ENCODE assay signal across 8 mouse cellular contexts in the genomic region with DNA sequence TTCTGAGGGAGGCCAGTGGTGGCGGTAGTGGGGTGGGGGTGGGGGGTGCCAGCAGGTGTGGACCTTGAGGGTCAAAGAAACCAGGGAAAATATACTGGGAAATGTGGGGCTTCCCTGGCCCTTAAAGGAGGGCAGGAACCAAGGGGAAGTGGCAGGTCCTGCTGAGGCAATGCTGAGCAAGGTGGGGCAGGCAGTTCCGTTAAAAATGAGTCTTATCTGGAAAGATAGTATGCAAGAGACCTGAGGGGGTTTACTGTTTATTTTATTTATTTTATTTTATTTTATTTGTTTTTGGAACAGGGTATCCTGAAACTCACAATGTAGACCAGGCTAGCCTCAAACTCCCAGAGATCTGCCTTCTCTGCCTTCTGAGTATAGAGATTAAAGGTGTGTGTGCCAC. TPM values are rescaled to one million over a fixed set of nuclear protein-coding genes. Genes with fewer than 3 reads are reported as not detected.
DNase-seq lines count a peak whose midpoint lies in the region; ATAC-seq and TF ChIP-seq lines count a peak whose summit lies in the region.
"Had no signal": no experiment of that assay in that cellular context is flagged by ENCODE, and none has a peak within 500 bp of the region (broad histone marks: within the 10 kb centered on the region; RNA-seq: fewer than 3 reads in every experiment).

No protein-coding gene starts in this region.

- H3K9me3 ChIP-seq in heart, embryonic 16.5 days (replicated peaks; ENCODE audit: control insufficient read depth, low read length): no peaks in the 10 kb centered on the region
- H3K9me3 ChIP-seq in limb, embryonic 15.5 days: no peaks in the 10 kb centered on the region

- H3K79me2 ChIP-seq in liver, adult 2 months (ENCODE audit: control insufficient read depth, insufficient read depth, low read length): peaks cover 5% of the 10 kb centered on the region; the same call in 1 of the 2 replicates
- no peaks in the 10 kb centered on the region for H3K79me2 ChIP-seq in myocyte (ENCODE audit: control insufficient read depth, insufficient read depth)

- peaks cover 43% of the 10 kb centered on the region for H3K4me1 ChIP-seq in heart, embryonic 16.5 days (ENCODE audit: control insufficient read depth, insufficient read depth, low read length)
- peaks cover 23% of the 10 kb centered on the region for H3K4me1 ChIP-seq in liver, adult 2 months (ENCODE audit: control insufficient read depth, insufficient read depth, low read length)
- peaks cover 30% of the 10 kb centered on the region for H3K4me1 ChIP-seq in limb, embryonic 15.5 days

- 40% methylated on average over 2 of the region's 2 CpGs for WGBS in heart, embryonic 16.5 days
- 76% methylated on average over 2 of the region's 2 CpGs for WGBS in liver, adult 2 months
- WGBS in limb, embryonic 15.5 days: 67% methylated on average over 2 of the region's 2 CpGs

- no peak for ATAC-seq in heart, embryonic 16.5 days (replicated peaks; ENCODE audit: extremely low read depth, insufficient read depth, low FRiP score)
- no peak for ATAC-seq in limb, embryonic 15.5 days (ENCODE audit: insufficient number of reproducible peaks, low FRiP score, low TSS enrichment, low read depth)
- ATAC-seq in erythroblast, adult 5-6 weeks (replicated peaks; ENCODE audit: low FRiP score, poor library complexity, severe bottlenecking): no peak

- H3K36me3 ChIP-seq in heart, embryonic 16.5 days (ENCODE audit: control insufficient read depth, insufficient read depth): peaks cover 14% of the 10 kb centered on the region
- no peaks in the 10 kb centered on the region for H3K36me3 ChIP-seq in liver, adult 2 months (ENCODE audit: control insufficient read depth, insufficient read depth, low read length)
- peaks cover 53% of the 10 kb centered on the region for H3K36me3 ChIP-seq in limb, embryonic 15.5 days
- no peaks in the 10 kb centered on the region for H3K36me3 ChIP-seq in myocyte (ENCODE audit: control insufficient read depth, insufficient read depth)

- peak overlapping the region; percentile 99 for H3K27ac ChIP-seq in heart, embryonic 16.5 days (ENCODE audit: low read length)
- H3K27ac ChIP-seq in liver, adult 2 months (replicated peaks; ENCODE audit: insufficient read depth, low read depth, low read length): peak overlapping the region; percentile 59
- peak overlapping the region; percentile 87 for H3K27ac ChIP-seq in limb, embryonic 15.5 days

- H3K4me3 ChIP-seq in heart, embryonic 16.5 days (ENCODE audit: low read length): no peak overlapping the region
- no peak overlapping the region for H3K4me3 ChIP-seq in liver, adult 2 months (ENCODE audit: insufficient read depth, low read depth, low read length)
- no peak overlapping the region for H3K4me3 ChIP-seq in limb, embryonic 15.5 days
- no peak overlapping the region for H3K4me3 ChIP-seq in myocyte

- no peaks in the 10 kb centered on the region for H3K27me3 ChIP-seq in heart, embryonic 16.5 days (ENCODE audit: control insufficient read depth, insufficient read depth, low read length)
- no peaks in the 10 kb centered on the region for H3K27me3 ChIP-seq in liver, adult 2 months (ENCODE audit: control insufficient read depth, insufficient read depth, low read length)
- no peaks in the 10 kb centered on the region for H3K27me3 ChIP-seq in limb, embryonic 15.5 days
- H3K27me3 ChIP-seq in myocyte (ENCODE audit: control insufficient read depth, insufficient read depth, insufficient read length): no peaks in the 10 kb centered on the region

- H3K4me2 ChIP-seq in heart, embryonic 16.5 days (ENCODE audit: low read depth, low read length): peak overlapping the region; percentile 53
- no peak overlapping the region for H3K4me2 ChIP-seq in limb, embryonic 15.5 days
- peak overlapping the region; percentile 66 for H3K4me2 ChIP-seq in myocyte (ENCODE audit: low read depth)

- TF ChIP-seq CTCF in liver, adult 2 months (IDR thresholded peaks at IDR 0.05; ENCODE audit: low read depth, low read length): no peak

- no peak for TF ChIP-seq POLR2A in liver, adult 2 months (IDR thresholded peaks at IDR 0.05; ENCODE audit: extremely low read depth, insufficient read depth, low read length)
- no peak for TF ChIP-seq POLR2A in myocyte (IDR thresholded peaks at IDR 0.05; ENCODE audit: insufficient read length, low read depth)

- H3K9ac ChIP-seq in heart, embryonic 16.5 days (ENCODE audit: low read length): peak overlapping the region; percentile 68
- H3K9ac ChIP-seq in liver, adult 2 months (ENCODE audit: low read depth, low read length): peak overlapping the region; percentile 25; the same call in 1 of the 2 replicates
- H3K9ac ChIP-seq in limb, embryonic 15.5 days: no peak overlapping the region

- H3ac ChIP-seq in myocyte (ENCODE audit: control insufficient read depth, insufficient read length): no peak overlapping the region

- no peak for DNase-seq in heart, adult 18-20 months
- DNase-seq in liver, adult 2 months (ENCODE audit: extremely low read depth, low read depth, low spot score): no peak
- no peak for DNase-seq in liver
- DNase-seq: thymus, postnatal 25 days had no signal

TF ChIP-seq in myocyte, 11 proteins besides CTCF, POLR2A, EP300 and RAD21:
- no peak for TF ChIP-seq E2F4 (IDR thresholded peaks at IDR 0.05; ENCODE audit: insufficient read depth)
- no peak for TF ChIP-seq CEBPB (IDR thresholded peaks at IDR 0.05; ENCODE audit: insufficient read depth, poor library complexity, severe bottlenecking)
- no peak for TF ChIP-seq MYOG (IDR thresholded peaks at IDR 0.05; ENCODE audit: control insufficient read depth in 1 of 3, insufficient read depth in 1 of 3, insufficient read length in 2 of 3, low read depth in 2 of 3)
- no peak for TF ChIP-seq SRF (IDR thresholded peaks at IDR 0.05; ENCODE audit: control insufficient read depth, insufficient read length, low read depth)
- TF ChIP-seq REST (IDR thresholded peaks at IDR 0.05; ENCODE audit: insufficient read depth, insufficient read length): no peak
- TF ChIP-seq USF1 (IDR thresholded peaks at IDR 0.05; ENCODE audit: low read depth): no peak
- no peak for TF ChIP-seq TCF3 (IDR thresholded peaks at IDR 0.05; ENCODE audit: insufficient read length, low read depth)
- TF ChIP-seq MYOD1 (IDR thresholded peaks at IDR 0.05; ENCODE audit: control insufficient read depth in 1 of 3, insufficient read length in 2 of 3, low read depth in 2 of 3): no peak
- no peak for TF ChIP-seq TCF12 (IDR thresholded peaks at IDR 0.05; ENCODE audit: insufficient read depth, poor library complexity, severe bottlenecking)
- no peak for TF ChIP-seq MAX (IDR thresholded peaks at IDR 0.05; ENCODE audit: low read depth)
- no peak for TF ChIP-seq POLR2AphosphoS2 (IDR thresholded peaks at IDR 0.05; ENCODE audit: insufficient read length, low read depth)

RNA-seq across cellular contexts. Expression of gene Dnmt3a, which starts 50.9 kb away (rescaled TPM):
- 55.1 and 82.6 TPM in 2 replicates for polyA plus RNA-seq in heart, embryonic 16.5 days (2015; fragmentation: Nextera tagmentation; extraction: Ambion mirVana)
- total RNA-seq in heart, adult 18-20 months (2021): 10 to 100 TPM; 38.8 to 42.4 TPM
- 7.9 and 11.2 TPM in 2 replicates for total RNA-seq in liver, adult 2 months (2014; rRNA removed)
- polyA plus RNA-seq in liver, adult 2 months (2012; rRNA removed): 3.0 and 4.0 TPM in 2 replicates
- polyA plus RNA-seq in limb, embryonic 15.5 days (2015; fragmentation: Nextera tagmentation; extraction: Ambion mirVana): 133 and 142 TPM in 2 replicates
- polyA plus RNA-seq in myocyte (2012; fragmentation: generic; extraction: Trizol): 4.6 TPM
- 5.4 and 8.6 TPM in 2 replicates for total RNA-seq in erythroblast, adult 5-6 weeks (2015; ENCODE audit: low replicate concordance)
- 2.9 and 5.3 TPM in 2 replicates for total RNA-seq in erythroblast, adult 5-6 weeks (2017; ENCODE audit: low replicate concordance)

Comparison
In these comparisons a context has a peak if more than half of its experiments do, and no peak if none do; other contexts are left out.
1. RNA of gene Dnmt3a, which starts 50.9 kb away (polyA plus RNA-seq): 133 to 142 TPM in limb, embryonic 15.5 days and 55.1 to 82.6 TPM in heart, embryonic 16.5 days; 4.6 TPM in myocyte (single experiment) and 3.0 to 4.0 TPM in liver, adult 2 months; every median in the first group is over 10 times any median in the second.
2. Peak in every context shown above with its lines, with median percentiles within 50 percentile points of each other: H3K27ac ChIP-seq.